Comparison of ENCODE assay signal across 21 mouse cellular contexts in genomic region chr7:81995975-81996374, GRCm38 (mm10). TPM values are rescaled to one million over a fixed set of nuclear protein-coding genes. Genes with fewer than 3 reads are reported as not detected.
DNase-seq lines count a peak whose midpoint lies in the region; ATAC-seq lines count a peak whose summit lies in the region.
"Had no signal": no experiment of that assay in that cellular context is flagged by ENCODE, and none has a peak within 500 bp of the region (broad histone marks: within the 10 kb centered on the region; RNA-seq: fewer than 3 reads in every experiment).

No protein-coding gene starts in this region.

- H3K4me1 ChIP-seq in limb, embryonic 12.5 days (replicated peaks): peaks cover 45% of the 10 kb centered on the region
- H3K4me1 ChIP-seq: liver, embryonic 15.5 days had no signal

- no peak for ATAC-seq in limb, embryonic 12.5 days (ENCODE audit: insufficient number of reproducible peaks, insufficient read depth, low FRiP score, low TSS enrichment, low read depth)
- ATAC-seq in megakaryocyte-erythroid progenitor cell, adult 5-6 weeks (replicated peaks; ENCODE audit: low FRiP score, low TSS enrichment, poor library complexity, severe bottlenecking): no peak

- 0 out of 2 replicates have a peak overlapping the region, but pooled peaks have one; percentile 9 for H3K4me2 ChIP-seq in limb, embryonic 12.5 days
- H3K4me2 ChIP-seq: heart, embryonic 15.5 days; hindbrain, embryonic 13.5 days; liver, embryonic 15.5 days had no signal

- H3K4me3 ChIP-seq in limb, embryonic 12.5 days (replicated peaks): no peak overlapping the region
- H3K4me3 ChIP-seq: heart, embryonic 15.5 days; hindbrain, embryonic 13.5 days; liver, embryonic 15.5 days; midbrain, embryonic 10.5 days had no signal

- peaks cover 63% of the 10 kb centered on the region for H3K27me3 ChIP-seq in limb, embryonic 12.5 days

- 7% methylated on average over 9 of the region's 9 CpGs for WGBS in limb, embryonic 12.5 days

- peak; percentile 78 for DNase-seq in heart, adult 11 months
- no peak for DNase-seq in heart, postnatal 25 days (ENCODE audit: low spot score)
- peak; percentile 42 for DNase-seq in urinary bladder, postnatal 25 days (ENCODE audit: low spot score)
- no peak for DNase-seq in urinary bladder, postnatal 10 days (ENCODE audit: low spot score)
- DNase-seq in yolk sac, embryonic 10.5 days (ENCODE audit: low spot score): no peak
- DNase-seq: adrenal gland, adult 8-10 months; B cell, adult 2 months; cerebellum, adult 2 months; kidney, adult 11 months; kidney, postnatal 14 days; lung, postnatal 14 days; right cerebral cortex, postnatal 4 days had no signal

- no peaks in the 10 kb centered on the region for H3K9me3 ChIP-seq in limb, embryonic 12.5 days
- H3K9me3 ChIP-seq: heart, embryonic 15.5 days; hindbrain, embryonic 13.5 days; liver, embryonic 15.5 days; midbrain, embryonic 10.5 days had no signal

- H3K27ac ChIP-seq in limb, embryonic 12.5 days: no peak overlapping the region
- H3K27ac ChIP-seq: heart, embryonic 15.5 days; hindbrain, embryonic 13.5 days; liver, embryonic 15.5 days; midbrain, embryonic 10.5 days had no signal

- H3K9ac ChIP-seq in limb, embryonic 12.5 days (replicated peaks): no peak overlapping the region
- H3K9ac ChIP-seq: heart, embryonic 15.5 days; hindbrain, embryonic 13.5 days; liver, embryonic 15.5 days had no signal

- H3K36me3 ChIP-seq in limb, embryonic 12.5 days: no peaks in the 10 kb centered on the region
- H3K36me3 ChIP-seq: heart, embryonic 15.5 days; hindbrain, embryonic 13.5 days; liver, embryonic 15.5 days; midbrain, embryonic 10.5 days had no signal

- intact Hi-C loops in heart, postnatal 25 days (cut with DNase I): no loop called here

RNA-seq across cellular contexts. Expression of gene Bnc1, which starts 3.9 kb away (rescaled TPM):
- 1 to 10 TPM; 1.7 to 2.3 TPM for total RNA-seq in heart, postnatal 25 days (2021)
- polyA plus RNA-seq in limb, embryonic 12.5 days (2016; fragmentation: Nextera tagmentation; extraction: Ambion mirVana): 4.2 and 4.4 TPM in 2 replicates
- total RNA-seq in megakaryocyte-erythroid progenitor cell, adult 5-6 weeks (2014; fragmentation: Nextera tagmentation): not detected in 2 replicates
- total RNA-seq in megakaryocyte-erythroid progenitor cell, adult 5-6 weeks (2017): not detected in 2 replicates
- total RNA-seq: granulocyte monocyte progenitor cell, adult 5-6 weeks; layer of hippocampus, postnatal 10 days; left cerebral cortex, postnatal 25 days had no signal
- polyA plus RNA-seq: cerebellum, adult 2 months had no signal

Comparison
In these comparisons a context has a peak if more than half of its experiments do, and no peak if none do; other contexts are left out.
1. DNase-seq: peak in heart, adult 11 months (single experiment) and urinary bladder, postnatal 25 days (single experiment); none in heart, postnatal 25 days (single experiment), urinary bladder, postnatal 10 days (single experiment) and yolk sac, embryonic 10.5 days (single experiment).